In genomic region chr17:57278943-57279590, GRCm38 (mm10) we compare ENCODE assay signal across 9 mouse cellular contexts. TPM values are rescaled to one million over a fixed set of nuclear protein-coding genes. Genes with fewer than 3 reads are reported as not detected.
DNase-seq lines count a peak whose midpoint lies in the region; ATAC-seq and TF ChIP-seq lines count a peak whose summit lies in the region.
"Had no signal": no experiment of that assay in that cellular context is flagged by ENCODE, and none has a peak within 500 bp of the region (broad histone marks: within the 10 kb centered on the region; RNA-seq: fewer than 3 reads in every experiment).

Gene Vav1, plus strand, starts transcription at chr17:57279100.

- TF ChIP-seq EP300 in heart, postnatal 0 days (IDR thresholded peaks at IDR 0.05; ENCODE audit: low read depth), result no peak

- H3K27me3 ChIP-seq in heart, postnatal 0 days (ENCODE audit: control insufficient read depth, insufficient read depth, low read length), result 0 out of 2 replicates have a peak, but pooled peaks cover 4% of the 10 kb centered on the region
- peaks cover 11% of the 10 kb centered on the region; the same call in 1 of the 2 replicates for H3K27me3 ChIP-seq in lung, embryonic 14.5 days (ENCODE audit: insufficient read depth, low read length)
- H3K27me3 ChIP-seq in splenic B cell, adult 2 months (ENCODE audit: control insufficient read depth, insufficient read depth, low read length, poor library complexity, severe bottlenecking), result no peaks in the 10 kb centered on the region
- H3K27me3 ChIP-seq in midbrain, embryonic 13.5 days, result peaks cover 35% of the 10 kb centered on the region

- H3K9me3 ChIP-seq in heart, postnatal 0 days (replicated peaks; ENCODE audit: control insufficient read depth, low read length), result no peaks in the 10 kb centered on the region
- no peaks in the 10 kb centered on the region for H3K9me3 ChIP-seq in lung, embryonic 14.5 days (ENCODE audit: low read depth, low read length)
- H3K9me3 ChIP-seq in midbrain, embryonic 13.5 days, result no peaks in the 10 kb centered on the region
- H3K9me3 ChIP-seq: hindbrain, embryonic 15.5 days had no signal

- no peak within 1 kb of the TSS; the same call in 1 of the 2 replicates for H3K9ac ChIP-seq in heart, postnatal 0 days (replicated peaks; ENCODE audit: low read depth, low read length)
- H3K9ac ChIP-seq in lung, embryonic 14.5 days, result no peak within 1 kb of the TSS
- H3K9ac ChIP-seq in midbrain, embryonic 13.5 days (replicated peaks), result no peak within 1 kb of the TSS
- H3K9ac ChIP-seq: hindbrain, embryonic 15.5 days had no signal

- ATAC-seq in heart, postnatal 0 days (ENCODE audit: insufficient read depth, low read depth), result no peak
- ATAC-seq in lung, embryonic 14.5 days (ENCODE audit: insufficient read depth), result no peak
- ATAC-seq in midbrain, embryonic 13.5 days, result no peak

- no peaks in the 10 kb centered on the region for H3K36me3 ChIP-seq in heart, postnatal 0 days (replicated peaks; ENCODE audit: control insufficient read depth, insufficient read depth, low read length)
- H3K36me3 ChIP-seq in lung, embryonic 14.5 days (ENCODE audit: insufficient read depth), result no peaks in the 10 kb centered on the region
- 0 out of 2 replicates have a peak, but pooled peaks cover 1% of the 10 kb centered on the region for H3K36me3 ChIP-seq in splenic B cell, adult 2 months (ENCODE audit: control insufficient read depth, insufficient read depth, low read length, poor library complexity, severe bottlenecking)
- no peaks in the 10 kb centered on the region for H3K36me3 ChIP-seq in midbrain, embryonic 13.5 days
- H3K36me3 ChIP-seq: hindbrain, embryonic 15.5 days had no signal

- H3K27ac ChIP-seq in heart, postnatal 0 days (ENCODE audit: low read depth), result peak within 1 kb of the TSS; percentile 18; the same call in 1 of the 2 replicates
- H3K27ac ChIP-seq in bone marrow, adult 2 months (ENCODE audit: control insufficient read depth, insufficient read depth, low read depth, low read length, poor library complexity), result peak within 1 kb of the TSS; percentile 98
- no peak within 1 kb of the TSS for H3K27ac ChIP-seq in lung, embryonic 14.5 days (ENCODE audit: low read depth)
- H3K27ac ChIP-seq in midbrain, embryonic 13.5 days, result no peak within 1 kb of the TSS
- H3K27ac ChIP-seq: hindbrain, embryonic 15.5 days had no signal

- peak within 1 kb of the TSS; percentile 24; the same call in 1 of the 2 replicates for H3K4me3 ChIP-seq in heart, postnatal 0 days (ENCODE audit: low read depth, low read length)
- peak within 1 kb of the TSS; percentile 97 for H3K4me3 ChIP-seq in bone marrow, adult 2 months (replicated peaks; ENCODE audit: control insufficient read depth, low read depth, low read length)
- peak within 1 kb of the TSS; percentile 14; the same call in 1 of the 2 replicates for H3K4me3 ChIP-seq in lung, embryonic 14.5 days (ENCODE audit: low read depth, low read length)
- no peak within 1 kb of the TSS for H3K4me3 ChIP-seq in midbrain, embryonic 13.5 days (replicated peaks)
- H3K4me3 ChIP-seq: hindbrain, embryonic 15.5 days had no signal

- DNase-seq in heart, postnatal 0 days (ENCODE audit: low spot score), result no peak
- no peak for DNase-seq in heart, postnatal 25 days (ENCODE audit: low spot score)
- no peak for DNase-seq in lung, embryonic 14.5 days
- peak; percentile 91 for DNase-seq in splenic B cell, adult 2 months (ENCODE audit: low read depth, low spot score)
- no peak for DNase-seq in gastrocnemius, postnatal 36 days
- DNase-seq in testis, postnatal 10 days (ENCODE audit: low spot score), result no peak

- peak; percentile 97 for TF ChIP-seq POLR2A in bone marrow, adult 2 months (IDR thresholded peaks at IDR 0.05; ENCODE audit: borderline replicate concordance, control insufficient read depth, low read depth, low read length)

- peak within 1 kb of the TSS; percentile 23; the same call in 1 of the 2 replicates for H3K4me2 ChIP-seq in heart, postnatal 0 days (ENCODE audit: low read depth, low read length)
- no peak within 1 kb of the TSS for H3K4me2 ChIP-seq in lung, embryonic 14.5 days
- no peak within 1 kb of the TSS for H3K4me2 ChIP-seq in midbrain, embryonic 13.5 days (replicated peaks)
- H3K4me2 ChIP-seq: hindbrain, embryonic 15.5 days had no signal

- WGBS in heart, postnatal 0 days, result 49% methylated on average over 26 of the region's 26 CpGs
- WGBS in bone marrow, adult 2 months, result under 1% methylated on average over 26 of the region's 26 CpGs
- 48% methylated on average over 26 of the region's 26 CpGs for WGBS in lung, embryonic 14.5 days
- WGBS in midbrain, embryonic 13.5 days, result 73% methylated on average over 26 of the region's 26 CpGs

- no peak for TF ChIP-seq CTCF in heart, postnatal 0 days (IDR thresholded peaks at IDR 0.05; ENCODE audit: low read depth)
- TF ChIP-seq CTCF in bone marrow, adult 2 months (IDR thresholded peaks at IDR 0.05; ENCODE audit: control insufficient read depth, insufficient read depth, low read length), result no peak
- TF ChIP-seq CTCF in lung, embryonic 14.5 days (IDR thresholded peaks at IDR 0.05; ENCODE audit: low read depth), result no peak

- peaks cover 7% of the 10 kb centered on the region; the same call in 1 of the 2 replicates for H3K4me1 ChIP-seq in heart, postnatal 0 days (ENCODE audit: control insufficient read depth, insufficient read depth)
- peaks cover 20% of the 10 kb centered on the region for H3K4me1 ChIP-seq in bone marrow, adult 2 months (ENCODE audit: control insufficient read depth, insufficient read depth, low read length)
- H3K4me1 ChIP-seq in lung, embryonic 14.5 days (ENCODE audit: insufficient read depth), result no peaks in the 10 kb centered on the region
- H3K4me1 ChIP-seq in midbrain, embryonic 13.5 days (replicated peaks), result peaks cover 24% of the 10 kb centered on the region

- intact Hi-C loops in heart, postnatal 25 days (cut with DNase I), result loop anchor here (5.0 kb wide), 1 partner anchor 182 kb away; no protein-coding TSS in a partner anchor
- intact Hi-C loops in gastrocnemius, postnatal 36 days (cut with DNase I), result loop anchor here (5.0 to 10.0 kb wide), 3 partner anchors 53 to 514 kb away; partner anchors contain the start of genes Alkbh7, Clpp and Dus3l

RNA-seq across cellular contexts. Expression of gene Vav1, which starts in this region (rescaled TPM):
- 2.6 and 2.7 TPM in 2 replicates for total RNA-seq in heart, postnatal 0 days (2014; rRNA removed; ENCODE audit: low replicate concordance)
- polyA plus RNA-seq in heart, postnatal 0 days (2015; fragmentation: Nextera tagmentation; extraction: Ambion mirVana), result 1.0 TPM in 2 replicates
- total RNA-seq in heart, postnatal 25 days (2021), result 1 to 10 TPM; 1.5 to 1.7 TPM
- 67.9 and 112 TPM in 2 replicates for polyA plus RNA-seq in bone marrow, adult 2 months (2011; ENCODE audit: insufficient read depth, insufficient read length, low replicate concordance, missing spikeins)
- polyA plus RNA-seq in lung, embryonic 14.5 days (2014; fragmentation: Nextera tagmentation; extraction: Ambion mirVana), result 2.7 TPM in 2 replicates
- 1.2 and 1.3 TPM in 2 replicates for polyA plus RNA-seq in midbrain, embryonic 13.5 days (2015; fragmentation: Nextera tagmentation; extraction: Ambion mirVana)
- total RNA-seq in gastrocnemius, postnatal 36 days (2021), result 1 to 10 TPM in 1 of 2 experiments, under 1 TPM in 1; 0.54 to 1.4 TPM

Comparison
In these comparisons a context has a peak if more than half of its experiments do, and no peak if none do; other contexts are left out.
1. RNA of gene Vav1 (polyA plus RNA-seq): 67.9 to 112 TPM in bone marrow, adult 2 months; 2.7 TPM in lung, embryonic 14.5 days, 1.2 to 1.3 TPM in midbrain, embryonic 13.5 days and 1.0 TPM in heart, postnatal 0 days; every median in the first group is over 10 times any median in the second.
2. H3K27ac ChIP-seq: peak in heart, postnatal 0 days (single experiment) and bone marrow, adult 2 months (single experiment); none in lung, embryonic 14.5 days (single experiment) and midbrain, embryonic 13.5 days (single experiment).